Mouse (Mus musculus): ENCODE results near the gene Hps1. TPM values are rescaled to one million over a fixed set of nuclear protein-coding genes. Genes with fewer than 3 reads are reported as not detected.

The Hps1 gene
- polyA plus RNA-seq (2017; shearing (Covaris generic)), result 38.7 TPM

GRCm38 (mm10) chr19:42779531-42780155, at the start of gene Hps1:
Gene Hps1 (minus strand): TSS chr19:42779978.

GRCm38 (mm10) chr19:42752363-42752931, 27.3 kb downstream of the Hps1 start, which contains the start of gene Pyroxd2:
Gene Pyroxd2 (minus strand): TSS chr19:42752775.

Other genes with a start within 250 kb of the Hps1 start
- 0.55 TPM for gene Loxl4, start 167.2 kb downstream of the Hps1 start, polyA plus RNA-seq (2017; shearing (Covaris generic))
- 0.38 TPM for gene Pyroxd2, start 27.2 kb downstream of the Hps1 start, polyA plus RNA-seq (2017; shearing (Covaris generic))

Measured in activated CD4-positive, CD25-positive, alpha-beta regulatory T cell, adult 9 weeks (primary cell).